Mouse (Mus musculus) spleen, adult 2 months (tissue): Measurements from ENCODE around the gene Xpo4.
A peak's percentile ranks its signal among the peaks of the same experiment; 100 is the strongest.

ENCODE experiments used
- CTCF ChIP-seq: fragments of 200-500 bp; IDR thresholded peaks from 2 replicates; pipeline ENCODE4 v1.5.1; 2011; ENCODE audit warnings: mild to moderate bottlenecking, inconsistent platforms; ENCODE audit not compliant: insufficient read depth, insufficient read length, insufficient replicate concordance; ENCODE audit errors: extremely low read depth
- POLR2A ChIP-seq: fragments of 200-500 bp; IDR thresholded peaks from 2 replicates; pipeline ENCODE4 v1.6.1; 2011; ENCODE audit warnings: low read depth, low read length, inconsistent platforms

DNA sequence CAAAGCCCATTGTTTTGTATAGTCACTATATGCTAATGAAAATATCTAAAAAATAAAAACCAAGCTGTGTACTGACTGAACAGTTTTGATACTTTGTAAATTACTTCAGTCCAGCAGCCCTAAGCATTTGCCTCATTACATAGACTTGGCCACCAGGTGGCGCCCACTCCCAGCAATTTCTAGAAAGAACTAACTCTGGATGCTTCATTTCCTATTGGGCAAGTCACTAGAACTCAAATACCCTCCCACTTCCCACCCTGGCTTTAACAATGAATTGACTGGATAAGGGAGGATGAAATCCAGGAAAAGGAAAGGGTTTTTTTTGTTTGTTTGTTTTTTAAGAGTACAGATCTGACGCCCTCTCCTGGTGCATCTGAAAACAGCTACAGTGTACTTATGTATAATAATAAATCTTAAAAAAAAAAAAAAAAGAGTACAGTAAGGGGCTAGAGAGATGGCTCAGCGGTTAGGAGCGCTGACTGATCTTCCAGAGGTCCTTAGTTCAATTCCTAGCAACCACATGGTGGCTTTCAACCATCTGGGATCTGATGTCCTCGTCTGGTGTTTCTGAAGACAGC, 14.8 kb upstream of the Xpo4 start:
- TF ChIP-seq CTCF (peak; percentile 60; the same call in 1 of the 2 replicates), POLR2A (no peak)
